Mouse (Mus musculus) hindbrain, embryonic 16.5 days (tissue): ENCODE data around the gene Sept8. TPM values are rescaled to one million over a fixed set of nuclear protein-coding genes. Genes with fewer than 3 reads are reported as not detected.

Experiments
- ATAC-seq: fragments of 200-750 bp; cut with Nextera tagmentation; 2 replicates; pipeline ENCODE4 v1.8.0; 2017; ENCODE audit warnings: moderate TSS enrichment, moderate library complexity
- H3K27ac ChIP-seq: fragments of 300-500 bp; sonication (generic); 2 replicates; pipeline ENCODE4 v1.5.1; 2014; ENCODE audit warnings: low read depth, mild to moderate bottlenecking, control low read depth, low read length, moderate library complexity
- H3K27me3 ChIP-seq: fragments of 300-500 bp; sonication (generic); replicated peaks from 2 replicates; pipeline ENCODE4 v1.6.1; 2014; ENCODE audit warnings: low read length; ENCODE audit not compliant: control insufficient read depth, insufficient read depth
- H3K36me3 ChIP-seq: fragments of 300-500 bp; sonication (generic); 2 replicates; pipeline ENCODE4 v1.6.1; 2014; ENCODE audit warnings: mild to moderate bottlenecking, low read length, moderate library complexity, mixed read lengths; ENCODE audit not compliant: control insufficient read depth, insufficient read depth
- H3K4me1 ChIP-seq: fragments of 300-500 bp; sonication (generic); 2 replicates; pipeline ENCODE4 v1.6.1; 2014; ENCODE audit warnings: low read depth, low read length; ENCODE audit not compliant: control insufficient read depth, insufficient read depth
- H3K4me2 ChIP-seq: fragments of 300-500 bp; sonication (generic); 2 replicates; pipeline ENCODE4 v1.6.1; 2014; ENCODE audit warnings: mild to moderate bottlenecking, low read length, control low read depth, moderate library complexity
- H3K4me3 ChIP-seq: fragments of 300-500 bp; sonication (generic); 2 replicates; pipeline ENCODE4 v1.5.1; 2014; ENCODE audit warnings: mild to moderate bottlenecking, low read length, control low read depth, moderate library complexity
- H3K9ac ChIP-seq: fragments of 300-500 bp; sonication (generic); 2 replicates; pipeline ENCODE4 v1.6.1; 2014; ENCODE audit warnings: low read depth, mild to moderate bottlenecking, control low read depth, low read length, moderate library complexity
- H3K9me3 ChIP-seq: fragments of 300-500 bp; sonication (generic); 2 replicates; pipeline ENCODE4 v1.6.1; 2014; ENCODE audit warnings: mild to moderate bottlenecking, low read length, moderate library complexity; ENCODE audit not compliant: control insufficient read depth
- WGBS: fragments of 180-500 bp; shearing (Covaris S2); extraction: QIAGEN DNeasy Blood & Tissue Kit; methylation state at CpG from one replicate; pipeline ENCODE4 v1.1.7; 2014; 5-methylcytosine and 5-hydroxymethylcytosine counted together
- polyA plus RNA-seq: library from polyadenylated mRNA; unstranded; fragments of >200 nt; fragmentation: Nextera tagmentation; extraction: Ambion mirVana; gene quantifications from 2 replicates; pipeline ENCODE4 v1.2.1, GENCODE M21; 2015

The Sept8 gene
- polyA plus RNA-seq = 23.1 and 23.4 TPM in 2 replicates

GRCm38 (mm10) chr11:53519207-53520121, at the start of gene Sept8:
Gene Sept8 (plus strand): TSS chr11:53519257.
- Histone ChIP-seq H3K4me2 (peak within 1 kb of the TSS; percentile 85), H3K9me3 (no peaks in the 10 kb centered on the region), H3K36me3 (no peaks in the 10 kb centered on the region), H3K27ac (peak within 1 kb of the TSS; percentile 64), H3K4me3 (peak within 1 kb of the TSS; percentile 67), H3K27me3 (peaks cover 3% of the 10 kb centered on the region), H3K4me1 (peaks cover 20% of the 10 kb centered on the region), H3K9ac (peak within 1 kb of the TSS; percentile 77)
- WGBS = 5% methylated on average over 58 of the region's 79 CpGs
- peak; percentile 89 for ATAC-seq

DNA sequence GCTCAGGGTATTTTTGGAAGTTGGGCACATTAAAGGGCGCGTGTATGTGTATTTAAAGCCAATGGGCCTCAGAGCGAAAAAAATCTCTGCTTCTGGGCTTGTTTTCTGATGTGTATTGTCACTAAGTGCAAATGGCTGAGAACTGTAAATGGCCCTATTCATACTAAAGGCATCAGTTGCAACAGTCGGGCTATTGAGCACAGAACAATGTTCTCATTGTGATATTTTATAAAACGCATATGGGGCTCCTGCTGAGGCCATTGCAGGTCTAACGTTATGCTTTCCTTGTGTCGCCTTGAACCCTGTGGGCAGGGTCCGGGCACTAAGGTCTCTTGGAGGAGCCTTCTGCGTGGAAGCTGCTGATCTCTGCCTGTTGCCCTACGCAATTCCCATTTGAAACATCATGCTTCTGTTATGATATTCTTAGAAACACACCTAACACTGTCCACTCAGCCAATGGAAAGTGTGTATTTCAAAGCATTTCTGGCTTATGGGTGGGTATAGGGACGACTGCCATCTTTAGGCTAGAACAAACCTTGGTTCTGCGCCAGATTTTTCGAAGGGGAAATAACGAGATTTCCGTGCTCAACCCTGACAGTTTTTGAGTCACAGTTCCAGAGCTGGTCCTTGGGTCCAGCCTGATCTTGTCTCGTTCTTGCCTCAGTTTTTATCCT, 49.6 kb upstream of the Sept8 start:
- Histone ChIP-seq H3K4me1 (peaks cover 22% of the 10 kb centered on the region), H3K9ac (no peak overlapping the region; the same call in 1 of the 2 replicates), H3K4me3 (no peak overlapping the region; the same call in none of the 2 replicates), H3K9me3 (no peaks in the 10 kb centered on the region), H3K27ac (no peak overlapping the region; the same call in 1 of the 2 replicates), H3K36me3 (no peaks in the 10 kb centered on the region), H3K4me2 (peak overlapping the region; percentile 59), H3K27me3 (peaks cover 30% of the 10 kb centered on the region)
- 0 out of 2 replicates have a peak, but pooled peaks have one; percentile 3 for ATAC-seq
- WGBS = 25% methylated on average over 16 of the region's 16 CpGs

DNA sequence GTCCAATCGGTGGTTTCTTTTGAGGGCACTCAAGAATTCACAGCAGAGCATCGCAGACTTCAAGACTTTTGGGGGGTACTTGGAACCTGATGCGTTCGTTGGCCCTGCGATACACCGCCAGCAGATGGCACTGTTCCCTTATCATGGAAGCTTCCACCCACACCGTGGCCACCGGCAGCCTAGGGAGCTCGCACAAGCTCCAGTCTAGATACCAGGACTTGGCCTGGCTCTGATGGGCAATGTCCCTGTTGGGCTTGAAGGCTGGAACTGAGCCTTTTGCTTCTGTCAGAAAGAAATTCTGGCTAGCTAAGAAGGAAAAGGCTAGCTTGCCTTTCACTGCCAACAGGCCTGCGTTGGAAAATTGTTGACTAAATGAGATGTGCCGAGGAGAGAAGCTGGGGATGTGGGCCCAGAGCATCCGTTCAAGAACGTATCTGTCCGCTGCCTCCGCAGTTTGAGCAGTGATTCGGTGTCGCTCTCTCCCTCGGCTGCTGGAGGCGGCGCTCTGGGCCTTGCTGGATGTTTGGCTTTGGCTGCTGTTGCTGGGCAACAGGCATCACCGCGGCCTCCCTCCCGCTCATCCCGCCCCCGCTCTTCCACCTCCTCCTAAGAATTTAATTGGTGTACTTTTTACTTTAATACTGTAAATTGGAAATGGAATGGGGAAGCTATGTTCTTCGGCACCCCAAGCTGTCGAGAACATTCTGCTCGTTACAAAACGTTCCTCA, 48.9 kb upstream of the Sept8 start, which contains the start of gene Gm9837:
TSS of gene Gm9837 (minus strand) at position 512 of the 728 bp plus-strand sequence.
- H3K27ac ChIP-seq = peak within 1 kb of the TSS; percentile 45
- 2% methylated on average over 29 of the region's 29 CpGs for WGBS
- ATAC-seq = peak; percentile 82
- H3K4me1 ChIP-seq = peaks cover 22% of the 10 kb centered on the region
- H3K9me3 ChIP-seq = no peaks in the 10 kb centered on the region
- peak within 1 kb of the TSS; percentile 17 for H3K4me3 ChIP-seq
- H3K9ac ChIP-seq = peak within 1 kb of the TSS; percentile 6; the same call in 1 of the 2 replicates
- no peaks in the 10 kb centered on the region for H3K36me3 ChIP-seq
- peak within 1 kb of the TSS; percentile 59 for H3K4me2 ChIP-seq
- H3K27me3 ChIP-seq = peaks cover 23% of the 10 kb centered on the region

- ATAC-seq = no peak
- Histone ChIP-seq H3K4me3 (no peak overlapping the region), H3K27ac (no peak overlapping the region), H3K4me1 (peaks cover 14% of the 10 kb centered on the region), H3K36me3 (no peaks in the 10 kb centered on the region), H3K27me3 (peaks cover 5% of the 10 kb centered on the region; the same call in 1 of the 2 replicates), H3K9ac (no peak overlapping the region), H3K4me2 (no peak overlapping the region), H3K9me3 (no peaks in the 10 kb centered on the region)
- 88% methylated on average over 3 of the region's 3 CpGs for WGBS
These were observed 46.3 kb upstream of the Sept8 start for GRCm38 (mm10) chr11:53472709-53473108.

DNA sequence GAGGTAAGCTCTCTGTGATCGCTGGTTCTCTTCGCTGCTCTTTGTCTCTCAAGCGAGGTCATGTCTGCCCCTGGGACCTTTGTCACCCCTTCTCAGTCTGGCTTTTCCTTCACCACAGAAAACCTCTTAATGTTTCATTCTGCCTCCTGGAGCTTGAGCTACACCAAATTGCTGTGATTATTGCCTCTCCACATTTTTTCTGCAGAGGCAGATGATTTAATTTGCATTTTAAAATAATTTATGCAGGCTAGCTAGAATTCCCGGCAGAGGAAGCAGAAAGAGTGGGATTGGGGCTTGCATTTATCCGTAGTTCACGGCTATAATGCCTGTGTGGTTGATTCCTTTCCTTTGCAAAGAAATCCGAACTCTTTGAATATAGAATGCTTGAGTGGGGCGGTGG, 43.4 kb upstream of the Sept8 start:
- Histone ChIP-seq H3K9me3 (no peaks in the 10 kb centered on the region), H3K9ac (no peak overlapping the region; the same call in 1 of the 2 replicates), H3K4me1 (peaks cover 17% of the 10 kb centered on the region), H3K27me3 (peaks cover 27% of the 10 kb centered on the region), H3K36me3 (no peaks in the 10 kb centered on the region), H3K4me3 (no peak overlapping the region), H3K4me2 (peak overlapping the region; percentile 43), H3K27ac (no peak overlapping the region)
- no peak for ATAC-seq
- 13% methylated on average over 8 of the region's 8 CpGs for WGBS

- peaks cover 34% of the 10 kb centered on the region for H3K27me3 ChIP-seq
- no peak overlapping the region for H3K27ac ChIP-seq
- H3K9me3 ChIP-seq = no peaks in the 10 kb centered on the region
- ATAC-seq = no peak
- H3K4me2 ChIP-seq = no peak overlapping the region
- H3K4me1 ChIP-seq = peaks cover 15% of the 10 kb centered on the region
- H3K4me3 ChIP-seq = no peak overlapping the region
- H3K36me3 ChIP-seq = no peaks in the 10 kb centered on the region
- 42% methylated on average over 7 of the region's 7 CpGs for WGBS
- no peak overlapping the region for H3K9ac ChIP-seq
These were observed 41.2 kb upstream of the Sept8 start for GRCm38 (mm10) chr11:53477833-53478232.

GRCm38 (mm10) chr11:53478383-53479170, 40.5 kb upstream of the Sept8 start:
- H3K27me3 ChIP-seq = peaks cover 38% of the 10 kb centered on the region
- H3K36me3 ChIP-seq = no peaks in the 10 kb centered on the region
- peaks cover 15% of the 10 kb centered on the region for H3K4me1 ChIP-seq
- H3K4me3 ChIP-seq = peak overlapping the region; percentile 58
- peak overlapping the region; percentile 54 for H3K9ac ChIP-seq
- 6% methylated on average over 69 of the region's 79 CpGs for WGBS
- H3K4me2 ChIP-seq = peak overlapping the region; percentile 85
- H3K9me3 ChIP-seq = no peaks in the 10 kb centered on the region
- peak; percentile 53 for ATAC-seq
- H3K27ac ChIP-seq = no peak overlapping the region

DNA sequence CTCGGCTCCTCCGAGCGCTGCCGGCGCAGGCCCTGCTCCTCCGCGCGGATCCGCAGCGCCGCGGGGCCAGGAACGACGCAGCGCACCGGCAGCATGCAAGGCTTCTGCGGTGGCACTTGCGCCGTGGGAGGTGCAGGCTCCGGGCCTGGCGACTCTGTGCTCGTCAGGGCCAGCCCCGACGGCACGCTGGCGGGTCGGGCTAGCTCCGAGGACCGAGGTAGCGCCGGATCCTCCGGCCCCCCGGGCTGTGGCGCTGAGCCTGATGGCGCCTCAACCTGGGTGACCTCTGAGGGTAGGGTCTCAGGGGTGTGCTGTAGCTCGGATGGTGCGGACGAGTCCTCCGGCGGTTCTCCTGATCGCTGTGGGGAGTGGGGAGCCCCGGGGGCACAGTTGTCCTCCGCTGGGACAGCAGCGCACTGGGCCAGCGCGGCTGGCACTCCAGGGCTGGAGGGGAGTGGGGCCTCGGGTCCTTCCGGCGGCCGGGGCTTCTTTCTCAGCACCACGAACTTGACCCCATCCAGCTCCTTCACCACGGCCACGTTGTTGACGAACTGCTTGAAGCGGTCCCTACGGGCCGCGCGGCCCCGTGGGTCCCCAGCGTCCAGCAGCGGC, 39.8 kb upstream of the Sept8 start:
- Histone ChIP-seq H3K9ac (peak overlapping the region; percentile 54), H3K27me3 (peaks cover 40% of the 10 kb centered on the region), H3K36me3 (no peaks in the 10 kb centered on the region), H3K4me3 (peak overlapping the region; percentile 58), H3K9me3 (no peaks in the 10 kb centered on the region), H3K4me1 (peaks cover 15% of the 10 kb centered on the region), H3K27ac (no peak overlapping the region), H3K4me2 (peak overlapping the region; percentile 85)
- ATAC-seq = peak; percentile 57
- 1% methylated on average over 62 of the region's 62 CpGs for WGBS
